Mouse (Mus musculus): ENCODE results near the gene Zfp652.

Gene Zfp652

GRCm38 (mm10) chr11:95810828-95811227 is 98.4 kb downstream of the Zfp652 start:
- no peak for DNase-seq

GRCm38 (mm10) chr11:95811741-95812140 is 99.3 kb downstream of the Zfp652 start:
- no peak for DNase-seq

DNA sequence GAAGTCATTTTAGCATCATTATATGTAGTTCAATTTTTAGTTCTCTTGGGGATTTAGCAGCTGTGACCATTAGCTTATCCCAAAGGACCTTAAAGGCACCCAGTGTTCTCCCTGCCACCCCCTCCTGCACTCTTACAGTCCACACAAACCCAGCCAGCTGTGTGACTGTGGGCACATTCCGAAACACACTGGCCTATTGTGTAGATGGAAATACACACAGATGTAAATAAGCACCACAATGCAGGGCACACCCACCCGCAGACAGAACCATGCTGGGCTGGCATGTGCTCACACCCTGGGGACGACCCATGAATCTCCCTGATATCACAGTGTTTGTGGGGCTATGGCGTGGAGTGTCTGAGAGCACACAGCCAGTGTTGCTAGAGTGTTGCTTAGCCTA is 99.8 kb downstream of the Zfp652 start:
- DNase-seq, result peak; percentile 72

DNA sequence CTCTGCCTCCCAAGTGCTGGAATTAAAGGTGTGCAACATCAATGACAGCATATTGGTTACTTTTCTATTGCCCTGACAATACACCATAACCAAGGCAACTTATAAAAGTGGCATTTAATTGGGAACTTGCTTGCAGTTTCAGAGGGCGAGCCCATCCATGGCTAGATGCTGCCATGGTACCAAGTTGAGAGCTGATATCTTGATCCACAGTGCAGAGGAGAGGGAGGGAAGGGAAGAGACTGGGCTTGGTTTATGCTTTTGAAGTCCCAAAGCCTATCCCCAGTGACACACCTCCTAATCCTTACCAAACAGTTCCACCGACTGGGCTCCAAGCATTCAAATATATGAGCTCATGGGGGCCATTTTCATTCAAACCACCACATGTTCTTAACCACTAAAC is 101.6 kb downstream of the Zfp652 start:
- no peak for DNase-seq

GRCm38 (mm10) chr11:95814857-95815256 is 102.4 kb downstream of the Zfp652 start:
- no peak for DNase-seq

DNA sequence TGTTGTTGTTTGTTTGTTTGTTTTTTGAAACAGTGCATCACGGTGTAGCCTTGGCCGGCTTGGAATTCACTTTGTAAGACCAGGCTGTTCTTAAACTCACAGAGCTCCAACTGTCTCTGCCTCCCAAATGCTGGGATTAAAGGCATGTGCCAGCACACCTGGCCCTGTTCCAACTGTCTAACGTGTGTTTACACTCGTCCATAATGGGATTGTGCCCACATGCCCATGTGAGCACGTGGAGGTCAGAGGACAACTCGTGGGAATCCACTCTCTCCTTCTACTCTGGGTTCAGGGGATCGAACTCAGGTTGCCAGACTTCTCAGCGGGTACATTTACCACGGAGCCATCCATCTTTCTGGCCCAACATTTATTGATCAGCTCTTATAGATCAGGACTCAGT is 102.9 kb downstream of the Zfp652 start:
- no peak for DNase-seq

DNA sequence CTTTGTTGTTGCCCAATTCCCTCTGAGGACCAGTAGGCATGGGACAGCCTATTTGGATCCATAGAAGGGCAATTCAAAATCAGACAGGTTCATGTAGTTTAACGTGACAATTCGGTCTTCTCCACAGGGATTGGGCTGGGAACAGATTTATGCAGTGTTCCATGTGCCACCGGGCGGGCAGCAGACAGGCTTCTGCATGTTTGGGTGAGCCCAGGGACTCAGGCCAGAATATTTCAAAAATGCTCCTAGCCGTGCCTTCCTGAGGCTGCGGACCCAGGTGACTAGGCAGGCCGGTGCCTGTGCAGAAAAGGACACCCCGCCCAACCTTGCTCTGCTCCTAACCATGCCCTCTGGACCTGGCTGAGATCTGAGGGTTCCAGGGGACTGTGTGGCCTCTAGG is 106.7 kb downstream of the Zfp652 start:
- no peak for DNase-seq

DNA sequence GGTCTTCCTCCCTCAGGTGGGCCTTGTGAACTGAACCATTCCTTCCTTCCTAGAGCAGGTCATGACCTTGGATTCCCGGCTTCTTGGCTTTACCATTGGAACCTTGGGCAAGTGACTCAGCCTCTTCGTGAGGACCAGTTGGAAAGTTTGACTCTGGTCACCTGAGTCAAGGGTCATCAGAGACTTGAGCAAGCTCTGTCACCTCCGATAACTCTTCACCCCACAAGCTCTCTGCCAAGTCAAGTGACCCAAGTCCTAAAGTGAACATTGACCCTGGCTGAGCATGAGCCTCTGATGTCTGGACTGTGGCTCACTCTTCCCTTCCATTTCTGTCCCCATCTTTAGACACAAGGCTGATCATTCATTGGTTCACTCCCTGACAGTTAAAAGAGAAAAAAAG is 109.0 kb downstream of the Zfp652 start:
- DNase-seq, result no peak

- DNase-seq, result no peak
These were observed 110.0 kb downstream of the Zfp652 start for GRCm38 (mm10) chr11:95822437-95822836.

- peak; percentile 88 for DNase-seq
These were observed 111.8 kb downstream of the Zfp652 start, which contains the start of gene Phospho1 for GRCm38 (mm10) chr11:95824071-95824876. Phospho1 (plus strand) TSS chr11:95824499.

- DNase-seq, result no peak
These were observed 112.4 kb downstream of the Zfp652 start for GRCm38 (mm10) chr11:95824877-95825243.

- DNase-seq, result no peak
These were observed 113.2 kb downstream of the Zfp652 start for GRCm38 (mm10) chr11:95825625-95826024.

- no peak for DNase-seq
These were observed 114.1 kb downstream of the Zfp652 start for GRCm38 (mm10) chr11:95826317-95827167.

GRCm38 (mm10) chr11:95827168-95827447 is 114.6 kb downstream of the Zfp652 start:
- no peak for DNase-seq

DNA sequence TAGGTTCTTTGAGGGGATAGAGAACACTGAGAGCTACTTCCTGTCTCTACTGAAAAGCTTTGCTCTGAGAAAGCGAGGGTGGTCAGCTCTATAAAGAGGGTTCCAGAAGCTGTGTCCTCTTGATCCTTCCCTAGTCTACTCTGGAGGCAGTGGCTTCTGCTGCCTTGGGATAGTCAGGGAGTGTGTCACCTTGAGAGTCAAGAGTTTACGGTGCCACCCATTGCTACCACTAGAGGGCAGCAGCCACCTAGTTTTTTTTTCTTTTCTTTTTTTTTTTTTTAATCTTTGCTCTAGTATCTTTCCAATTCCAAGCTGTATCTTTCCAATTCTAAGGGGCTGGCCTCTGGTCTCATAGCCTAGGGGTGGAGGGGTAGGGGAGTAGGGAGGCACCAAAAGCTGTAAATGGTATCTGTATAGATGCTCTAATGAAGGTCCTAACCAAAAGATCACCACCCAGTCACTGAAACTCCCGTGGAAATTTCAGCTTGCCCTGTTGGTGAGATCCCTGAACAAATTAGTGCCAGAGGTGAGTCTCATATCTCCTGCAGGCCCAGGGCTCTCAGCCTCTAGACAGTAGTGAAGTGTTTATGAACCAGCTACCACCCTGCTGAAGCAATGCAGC is 115.1 kb downstream of the Zfp652 start:
- DNase-seq, result no peak

DNA sequence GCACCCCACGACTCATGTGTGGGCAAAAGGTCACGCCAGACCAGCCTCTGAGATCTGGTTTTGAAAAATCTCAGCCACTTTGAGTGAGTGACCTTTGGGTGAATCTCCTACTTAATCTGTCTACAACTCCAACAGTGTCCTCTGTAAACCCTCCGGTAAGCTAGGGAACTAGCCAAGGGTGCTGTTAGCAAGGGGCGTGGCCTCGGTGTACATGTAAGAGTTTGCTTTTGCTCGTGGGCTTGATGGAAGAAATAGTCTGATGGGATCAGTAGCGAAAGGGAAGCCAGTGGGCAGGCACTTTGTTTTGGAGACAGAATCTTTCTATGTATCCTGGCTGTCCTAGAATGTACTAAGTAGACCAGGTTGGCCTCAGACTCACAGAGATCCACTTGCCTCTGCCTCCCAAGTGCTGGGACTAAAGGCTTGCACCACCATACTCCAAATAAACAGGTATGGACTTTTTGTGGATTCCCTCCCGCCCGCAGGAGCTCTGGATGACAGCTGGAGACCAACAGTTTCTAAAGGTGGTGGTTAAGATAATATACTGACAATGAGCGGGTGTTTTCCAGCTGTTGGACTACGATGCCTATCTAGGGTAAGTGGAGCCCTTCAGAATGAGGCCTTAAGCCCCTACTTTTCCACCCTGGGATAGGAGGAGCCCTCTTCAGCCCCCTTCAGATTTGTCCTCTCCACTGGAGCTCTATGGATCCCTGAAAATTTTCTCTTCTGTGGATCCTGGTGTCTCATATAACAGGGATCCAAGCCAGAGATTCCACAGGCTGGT is 115.9 kb downstream of the Zfp652 start:
- no peak for DNase-seq

- DNase-seq, result no peak
These were observed 117.1 kb downstream of the Zfp652 start for GRCm38 (mm10) chr11:95829526-95830050.

- DNase-seq, result no peak
These were observed 118.2 kb downstream of the Zfp652 start for GRCm38 (mm10) chr11:95830411-95831275.

DNA sequence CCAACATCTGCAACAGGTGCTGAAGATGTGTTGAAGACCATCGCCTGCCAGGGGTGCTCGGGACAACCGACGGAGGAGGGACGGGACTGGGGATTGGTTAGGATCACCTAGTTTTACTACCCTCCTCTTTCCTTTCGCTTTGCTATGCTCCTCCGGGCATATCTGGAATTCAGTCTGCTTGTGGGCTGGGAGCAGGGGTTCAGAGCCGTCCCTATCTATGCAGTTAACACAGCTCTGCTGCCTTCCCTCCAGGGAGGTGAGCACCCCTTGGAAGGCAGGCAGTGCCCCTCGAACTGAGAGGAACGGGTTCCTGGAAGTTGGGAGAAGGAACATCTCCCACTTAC is 118.8 kb downstream of the Zfp652 start:
- DNase-seq, result no peak

GRCm38 (mm10) chr11:95831641-95832040 is 119.2 kb downstream of the Zfp652 start:
- no peak for DNase-seq

DNA sequence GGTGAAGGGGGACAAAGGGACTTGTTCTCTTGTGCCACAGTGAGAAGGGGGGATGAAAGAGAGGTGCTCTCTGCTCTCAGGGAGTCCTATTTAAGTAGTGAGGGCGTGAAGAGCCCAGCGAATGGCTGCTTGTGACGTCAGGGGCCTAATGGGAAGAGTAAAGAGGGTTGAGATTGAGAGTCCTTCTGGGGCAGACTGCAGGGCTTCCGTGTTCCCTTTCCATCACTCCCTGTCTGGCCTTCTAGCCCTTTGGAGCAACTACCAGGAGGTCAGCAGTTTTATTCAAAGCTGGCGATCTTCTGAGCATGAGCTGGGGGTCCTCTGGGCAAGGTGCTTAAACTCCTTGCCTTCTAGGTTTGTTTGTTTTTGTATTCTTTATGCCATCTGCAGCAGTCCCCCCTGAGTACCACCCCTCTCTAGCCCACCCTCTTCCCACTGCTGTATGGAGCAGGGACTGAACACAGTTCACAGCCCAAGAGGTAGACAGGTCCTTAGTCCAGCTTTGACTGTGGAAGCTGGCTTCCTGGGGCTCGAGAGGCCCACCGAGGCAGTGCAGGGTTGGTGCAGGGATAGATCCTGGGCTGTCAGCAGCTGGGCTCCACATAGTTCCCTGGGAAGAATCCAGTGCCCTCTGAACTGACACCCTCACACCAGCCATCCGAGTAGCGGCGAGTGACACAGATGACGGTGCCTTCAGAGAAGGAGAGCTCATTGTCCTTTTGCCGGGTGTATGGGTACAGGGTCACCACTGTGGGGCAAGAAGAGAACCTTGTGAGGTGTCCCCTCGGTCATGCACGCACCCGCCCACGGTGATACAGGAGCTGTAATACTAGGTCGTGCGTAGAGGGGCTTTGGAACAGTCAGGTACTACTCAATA is 119.9 kb downstream of the Zfp652 start:
- DNase-seq, result no peak

Measured in layer of hippocampus, adult 9-11 months (tissue).